Mouse (Mus musculus) myocyte (in vitro differentiated cells): ENCODE data around the gene Dzip1l.

Source experiments
- E2F4 ChIP-seq: IDR thresholded peaks from one replicate; pipeline ENCODE4 v1.6.1; 2011; ENCODE audit warnings: mild to moderate bottlenecking, control low read depth, moderate library complexity; ENCODE audit not compliant: insufficient read depth
- MAX ChIP-seq: IDR thresholded peaks from one replicate; pipeline ENCODE4 v1.6.1; 2011; ENCODE audit warnings: low read depth, mild to moderate bottlenecking, control low read depth
- MYOG ChIP-seq, 3 experiments: IDR thresholded peaks; one replicate each; pipeline ENCODE4 v1.6.1; 2011; ENCODE audit warnings: control low read depth in 2 of 3, low read depth in 2 of 3, mild to moderate bottlenecking in 2 of 3; ENCODE audit not compliant: insufficient read length in 2 of 3, control insufficient read depth in 1 of 3, insufficient read depth in 1 of 3
- POLR2A ChIP-seq: IDR thresholded peaks from one replicate; pipeline ENCODE4 v1.6.1; 2011; ENCODE audit warnings: low read depth, mild to moderate bottlenecking, control low read depth, moderate library complexity; ENCODE audit not compliant: insufficient read length
- POLR2AphosphoS2 ChIP-seq: IDR thresholded peaks from one replicate; pipeline ENCODE4 v1.6.1; 2011; ENCODE audit warnings: low read depth, control low read depth; ENCODE audit not compliant: insufficient read length
- TCF12 ChIP-seq: IDR thresholded peaks from one replicate; pipeline ENCODE4 v1.6.1; 2011; ENCODE audit warnings: mild to moderate bottlenecking, control low read depth; ENCODE audit not compliant: poor library complexity, insufficient read depth, severe bottlenecking

DNA sequence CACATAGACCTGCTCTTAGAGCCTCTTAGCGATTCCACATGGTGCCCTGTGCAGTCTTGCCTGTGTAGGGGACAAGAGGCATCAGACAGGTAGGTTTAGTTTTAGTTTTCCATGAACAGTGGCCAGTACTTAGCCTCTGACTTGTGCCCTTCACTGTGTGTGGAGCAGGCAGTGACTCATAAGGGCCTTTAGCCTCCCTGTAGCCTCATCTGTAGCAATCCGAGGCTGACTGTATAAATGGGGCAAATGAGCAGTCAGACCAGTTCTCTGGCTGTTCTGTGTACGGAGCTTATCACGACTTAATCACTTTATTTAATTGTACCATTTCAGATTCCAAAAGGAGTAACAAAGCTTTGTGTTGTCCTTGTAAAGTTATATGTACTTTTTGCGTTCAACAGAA lies 10.7 kb downstream of the Dzip1l start:
- TF ChIP-seq E2F4 (no peak), POLR2AphosphoS2 (no peak), MYOG (IDR thresholded peaks at IDR 0.05; ENCODE audit: control insufficient read depth in 1 of 3, insufficient read depth in 1 of 3, insufficient read length in 2 of 3, low read depth in 2 of 3) (no peak), POLR2A (no peak), TCF12 (no peak), MAX (no peak)
